ENCODE assay signal across 8 mouse cellular contexts in the genomic region with DNA sequence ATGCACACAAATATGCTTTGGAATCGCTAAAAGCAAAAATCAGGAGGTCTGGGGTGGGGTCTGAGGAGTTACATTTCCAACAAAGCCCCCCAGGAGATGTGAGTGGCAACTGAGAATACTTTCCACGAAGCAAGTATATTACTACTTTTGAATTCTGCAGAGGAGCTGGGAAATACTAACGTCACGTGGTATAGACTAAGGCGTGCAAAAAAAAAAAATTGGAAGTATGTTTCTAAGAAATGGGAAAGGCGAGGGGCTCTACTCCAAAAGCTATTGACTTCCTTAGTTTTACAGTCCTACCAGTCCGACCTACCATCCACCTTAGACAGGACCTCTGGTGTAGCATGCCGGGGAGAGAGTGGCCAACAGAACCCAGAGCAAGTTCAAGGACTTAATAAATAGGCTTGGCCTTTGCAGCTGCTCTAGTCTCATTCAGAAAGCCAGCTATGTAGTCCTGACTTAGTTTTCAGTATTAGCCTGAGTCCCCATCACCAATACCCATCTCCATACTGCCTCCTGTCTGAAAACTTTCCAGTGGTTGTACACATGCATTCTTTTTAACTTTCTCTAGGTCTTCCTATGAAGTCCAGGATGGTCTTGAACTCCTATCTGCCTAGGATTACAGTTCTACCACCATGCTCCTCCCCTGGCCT. TPM values are rescaled to one million over a fixed set of nuclear protein-coding genes. Genes with fewer than 3 reads are reported as not detected.
A peak's percentile ranks its signal among the peaks of the same experiment; 100 is the strongest.
DNase-seq lines count a peak whose midpoint lies in the region; ATAC-seq and TF ChIP-seq lines count a peak whose summit lies in the region.

No protein-coding gene starts in this region.

- H3K9me3 ChIP-seq in heart, postnatal 0 days (replicated peaks; ENCODE audit: control insufficient read depth, low read length): no peaks in the 10 kb centered on the region
- no peaks in the 10 kb centered on the region for H3K9me3 ChIP-seq in hindbrain, embryonic 12.5 days (replicated peaks)
- H3K9me3 ChIP-seq in midbrain, embryonic 14.5 days (ENCODE audit: control insufficient read depth, low read length): no peaks in the 10 kb centered on the region

- H3K4me1 ChIP-seq in heart, postnatal 0 days (ENCODE audit: control insufficient read depth, insufficient read depth): peaks cover 36% of the 10 kb centered on the region
- H3K4me1 ChIP-seq in hindbrain, embryonic 12.5 days: peaks cover 27% of the 10 kb centered on the region
- peaks cover 25% of the 10 kb centered on the region for H3K4me1 ChIP-seq in midbrain, embryonic 14.5 days (ENCODE audit: control insufficient read depth, insufficient read depth, low read length)

- no peaks in the 10 kb centered on the region for H3K36me3 ChIP-seq in heart, postnatal 0 days (replicated peaks; ENCODE audit: control insufficient read depth, insufficient read depth, low read length)
- no peaks in the 10 kb centered on the region for H3K36me3 ChIP-seq in hindbrain, embryonic 12.5 days
- H3K36me3 ChIP-seq in midbrain, embryonic 14.5 days (ENCODE audit: control insufficient read depth, insufficient read depth, low read length): no peaks in the 10 kb centered on the region

- DNase-seq in heart, postnatal 0 days (ENCODE audit: low spot score): no peak
- DNase-seq in heart, postnatal 25 days (ENCODE audit: low spot score): no peak
- DNase-seq in MN1 (ENCODE audit: low spot score): peak; percentile 34
- no peak for DNase-seq in midbrain, embryonic 14.5 days
- DNase-seq in right cerebral cortex, postnatal 36 days (ENCODE audit: low spot score in 2 of 2): no peak
- no peak for DNase-seq in adrenal gland, adult 18-20 months (ENCODE audit: low spot score in 2 of 2)

- H3K4me3 ChIP-seq in heart, postnatal 0 days (ENCODE audit: low read depth, low read length): peak overlapping the region; percentile 85
- H3K4me3 ChIP-seq in hindbrain, embryonic 12.5 days: peak overlapping the region; percentile 96
- H3K4me3 ChIP-seq in midbrain, embryonic 14.5 days (replicated peaks; ENCODE audit: low read depth, low read length): peak overlapping the region; percentile 91

- no peak for TF ChIP-seq CTCF in heart, postnatal 0 days (IDR thresholded peaks at IDR 0.05; ENCODE audit: low read depth)

- peak overlapping the region; percentile 98 for H3K27ac ChIP-seq in heart, postnatal 0 days (ENCODE audit: low read depth)
- peak overlapping the region; percentile 98 for H3K27ac ChIP-seq in hindbrain, embryonic 12.5 days
- H3K27ac ChIP-seq in midbrain, embryonic 14.5 days (replicated peaks; ENCODE audit: low read depth, low read length): peak overlapping the region; percentile 97

- no peak for ATAC-seq in heart, postnatal 0 days (ENCODE audit: insufficient read depth, low read depth)
- no peak for ATAC-seq in hindbrain, embryonic 12.5 days (ENCODE audit: low FRiP score)
- no peak for ATAC-seq in midbrain, embryonic 14.5 days (ENCODE audit: low FRiP score, low TSS enrichment)
- ATAC-seq in cerebellum, adult (ENCODE audit: insufficient number of reproducible peaks, low FRiP score, low TSS enrichment): no peak

- TF ChIP-seq EP300 in heart, postnatal 0 days (IDR thresholded peaks at IDR 0.05; ENCODE audit: low read depth): no peak

- peak overlapping the region; percentile 74 for H3K4me2 ChIP-seq in heart, postnatal 0 days (ENCODE audit: low read depth, low read length)
- peak overlapping the region; percentile 89 for H3K4me2 ChIP-seq in hindbrain, embryonic 12.5 days (replicated peaks)
- peak overlapping the region; percentile 87 for H3K4me2 ChIP-seq in midbrain, embryonic 14.5 days (ENCODE audit: low read length)

- intact Hi-C loops in heart, postnatal 25 days (cut with DNase I): loop anchor here (2.0 kb wide), 3 partner anchors 18 to 120 kb away; a partner anchor contains a TSS

- H3K9ac ChIP-seq in heart, postnatal 0 days (replicated peaks; ENCODE audit: low read depth, low read length): peak overlapping the region; percentile 95; the same call in 1 of the 2 replicates
- H3K9ac ChIP-seq in hindbrain, embryonic 12.5 days: peak overlapping the region; percentile 97
- peak overlapping the region; percentile 96 for H3K9ac ChIP-seq in midbrain, embryonic 14.5 days (replicated peaks; ENCODE audit: low read length)

- H3K27me3 ChIP-seq in heart, postnatal 0 days (ENCODE audit: control insufficient read depth, insufficient read depth, low read length): no peaks in the 10 kb centered on the region
- no peaks in the 10 kb centered on the region for H3K27me3 ChIP-seq in hindbrain, embryonic 12.5 days
- H3K27me3 ChIP-seq in midbrain, embryonic 14.5 days (ENCODE audit: control insufficient read depth, insufficient read depth, low read length): no peaks in the 10 kb centered on the region

- 31% methylated on average over 8 of the region's 8 CpGs for WGBS in heart, postnatal 0 days
- WGBS in hindbrain, embryonic 12.5 days: 43% methylated on average over 8 of the region's 8 CpGs
- WGBS in midbrain, embryonic 14.5 days: 34% methylated on average over 8 of the region's 8 CpGs

RNA-seq across cellular contexts. Expression of a gene that starts 2.2 kb away (rescaled TPM):
- total RNA-seq in heart, postnatal 0 days (2014; rRNA removed; ENCODE audit: low replicate concordance): 65.1 and 71.3 TPM in 2 replicates
- polyA plus RNA-seq in heart, postnatal 0 days (2015; fragmentation: Nextera tagmentation; extraction: Ambion mirVana): 11.0 and 12.1 TPM in 2 replicates
- total RNA-seq in heart, postnatal 25 days (2021): 10 to 100 TPM; 85.6 TPM
- 5.3 and 5.8 TPM in 2 replicates for polyA plus RNA-seq in hindbrain, embryonic 12.5 days (2016; fragmentation: Nextera tagmentation; extraction: Ambion mirVana)
- 9.2 and 9.4 TPM in 2 replicates for polyA plus RNA-seq in midbrain, embryonic 14.5 days (2014; fragmentation: Nextera tagmentation; extraction: Ambion mirVana)
- total RNA-seq in adrenal gland, adult 18-20 months (2021): 10 to 100 TPM; 50.8 to 85.6 TPM

RNA-seq across cellular contexts. Expression of a gene that starts 29.6 kb away (rescaled TPM):
- total RNA-seq in heart, postnatal 0 days (2014; rRNA removed; ENCODE audit: low replicate concordance): not detected in 2 replicates
- polyA plus RNA-seq in heart, postnatal 0 days (2015; fragmentation: Nextera tagmentation; extraction: Ambion mirVana): 0.14 TPM in 1 of 2 replicates, not detected in the other
- total RNA-seq in heart, postnatal 25 days (2021): not detected
- polyA plus RNA-seq in hindbrain, embryonic 12.5 days (2016; fragmentation: Nextera tagmentation; extraction: Ambion mirVana): 0.39 and 0.44 TPM in 2 replicates
- 0.49 and 0.66 TPM in 2 replicates for polyA plus RNA-seq in midbrain, embryonic 14.5 days (2014; fragmentation: Nextera tagmentation; extraction: Ambion mirVana)
- total RNA-seq in adrenal gland, adult 18-20 months (2021): not detected
